18 mouse cellular contexts compared by ENCODE assay signal in the genomic region with DNA sequence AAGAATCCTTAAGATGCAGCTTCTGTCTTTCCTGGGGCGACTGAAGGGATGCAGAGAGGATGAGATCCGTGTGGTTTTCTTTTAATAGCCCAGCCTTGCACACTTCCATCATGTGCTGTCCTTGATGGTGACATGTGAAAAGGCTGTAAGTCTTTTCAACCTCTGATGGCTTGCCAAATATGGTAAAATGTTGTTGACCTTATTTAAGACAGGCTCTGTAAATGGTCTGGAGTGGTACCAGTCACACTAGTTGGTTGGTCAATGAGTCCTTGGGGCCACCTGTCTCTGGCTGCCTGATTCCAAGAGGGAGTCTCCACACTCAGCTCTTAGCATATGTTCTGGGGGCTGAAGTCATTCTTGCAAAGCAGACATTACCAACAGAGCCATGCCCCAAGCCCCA.
DNase-seq lines count a peak whose midpoint lies in the region; TF ChIP-seq lines count a peak whose summit lies in the region.
"Had no signal": no experiment of that assay in that cellular context is flagged by ENCODE, and none has a peak within 500 bp of the region (broad histone marks: within the 10 kb centered on the region; RNA-seq: fewer than 3 reads in every experiment).

No protein-coding gene starts in this region.

- no peak overlapping the region for H3K4me3 ChIP-seq in myocyte
- no peak overlapping the region for H3K4me3 ChIP-seq in layer of hippocampus, adult 2 months
- H3K4me3 ChIP-seq: embryonic facial prominence, embryonic 13.5 days; embryonic facial prominence, embryonic 15.5 days; erythroblast, embryonic 14.5 days; forebrain, embryonic 10.5 days; forebrain, embryonic 12.5 days had no signal

- TF ChIP-seq POLR2A in myocyte (IDR thresholded peaks at IDR 0.05; ENCODE audit: insufficient read length, low read depth) = no peak

- no peak overlapping the region for H3ac ChIP-seq in myocyte (ENCODE audit: control insufficient read depth, insufficient read length)

- no peaks in the 10 kb centered on the region for H3K79me2 ChIP-seq in myocyte (ENCODE audit: control insufficient read depth, insufficient read depth)

- no peaks in the 10 kb centered on the region for H3K36me3 ChIP-seq in myocyte (ENCODE audit: control insufficient read depth, insufficient read depth)
- H3K36me3 ChIP-seq: embryonic facial prominence, embryonic 13.5 days; embryonic facial prominence, embryonic 15.5 days; forebrain, embryonic 10.5 days; forebrain, embryonic 12.5 days had no signal

- DNase-seq in adrenal gland, adult 2 months = peak; percentile 23
- DNase-seq in adrenal gland, postnatal 25 days = no peak
- DNase-seq in adrenal gland, postnatal 14 days = peak; percentile 10
- DNase-seq in adrenal gland, postnatal 4 days (ENCODE audit: low spot score in 2 of 2) = no peak
- DNase-seq in layer of hippocampus, adult 2 months (ENCODE audit: low spot score in 2 of 2) = no peak
- DNase-seq: cerebellum, adult 11 months; cerebellum, adult 18-20 months; cerebellum, adult 8-10 months; cerebellum, adult 9-11 months; cerebellum, postnatal 14 days; cerebellum, postnatal 36 days; embryo, embryonic 11 days had no signal

- no peak overlapping the region for H3K4me2 ChIP-seq in myocyte (ENCODE audit: low read depth)
- H3K4me2 ChIP-seq: embryonic facial prominence, embryonic 13.5 days; embryonic facial prominence, embryonic 15.5 days; forebrain, embryonic 12.5 days had no signal

- H3K27ac ChIP-seq in layer of hippocampus, adult 2 months = no peak overlapping the region
- H3K27ac ChIP-seq: embryonic facial prominence, embryonic 13.5 days; embryonic facial prominence, embryonic 15.5 days; forebrain, embryonic 10.5 days; forebrain, embryonic 12.5 days had no signal

- no peak for TF ChIP-seq CTCF in layer of hippocampus, adult 2 months (conservative IDR thresholded peaks at IDR 0.05)

- H3K27me3 ChIP-seq in myocyte (ENCODE audit: control insufficient read depth, insufficient read depth, insufficient read length) = no peaks in the 10 kb centered on the region
- H3K27me3 ChIP-seq: embryonic facial prominence, embryonic 13.5 days; embryonic facial prominence, embryonic 15.5 days; forebrain, embryonic 12.5 days had no signal

TF ChIP-seq in myocyte, 11 proteins besides CTCF, POLR2A, EP300 and RAD21:
- TF ChIP-seq SRF (IDR thresholded peaks at IDR 0.05; ENCODE audit: control insufficient read depth, insufficient read length, low read depth) (peak; percentile 56), CEBPB (IDR thresholded peaks at IDR 0.05; ENCODE audit: insufficient read depth, poor library complexity, severe bottlenecking) (no peak)

Comparison
In these comparisons a context has a peak if more than half of its experiments do, and no peak if none do; other contexts are left out.
1. DNase-seq: peak in adrenal gland, adult 2 months (single experiment) and adrenal gland, postnatal 14 days (single experiment); none in adrenal gland, postnatal 25 days (single experiment), adrenal gland, postnatal 4 days (0 of 2) and layer of hippocampus, adult 2 months (0 of 2).